Mouse (Mus musculus): ENCODE measurements around the gene Gm7030.
"Not testable (repeated sequence)": the region's sequence is repeated elsewhere in the genome, so short reads cannot be mapped to it uniquely, and the experiment has no call there.

DNA sequence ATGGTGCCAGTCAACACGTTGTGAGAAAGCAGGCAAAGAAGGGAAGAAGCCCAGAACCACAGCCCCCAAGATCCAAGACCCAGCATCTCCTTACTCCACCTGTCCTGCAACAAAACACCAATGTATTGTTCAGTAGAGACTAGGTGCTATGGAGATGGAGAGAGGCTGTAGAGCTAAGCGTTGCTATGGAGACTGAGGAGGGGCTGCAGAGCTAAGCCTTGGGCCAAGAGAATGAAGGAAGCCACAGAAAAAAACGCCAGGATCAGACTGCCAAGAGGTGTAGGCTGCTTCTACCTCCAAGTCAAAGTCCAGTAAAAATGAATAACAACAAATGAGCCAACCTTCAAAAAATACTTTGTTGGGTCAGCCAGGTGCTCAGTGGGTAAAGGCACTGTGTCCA lies 12.7 kb downstream of the Gm7030 start:
- TF ChIP-seq GATA1, TAL1 (IDR thresholded peaks at IDR 0.05; ENCODE audit: low read length): not testable (repeated sequence)

Measured in erythroblast, embryonic 14.5 days (primary cell).